Mouse (Mus musculus): ENCODE data around the gene Cygb.
A peak's percentile ranks its signal among the peaks of the same experiment; 100 is the strongest.

DNA sequence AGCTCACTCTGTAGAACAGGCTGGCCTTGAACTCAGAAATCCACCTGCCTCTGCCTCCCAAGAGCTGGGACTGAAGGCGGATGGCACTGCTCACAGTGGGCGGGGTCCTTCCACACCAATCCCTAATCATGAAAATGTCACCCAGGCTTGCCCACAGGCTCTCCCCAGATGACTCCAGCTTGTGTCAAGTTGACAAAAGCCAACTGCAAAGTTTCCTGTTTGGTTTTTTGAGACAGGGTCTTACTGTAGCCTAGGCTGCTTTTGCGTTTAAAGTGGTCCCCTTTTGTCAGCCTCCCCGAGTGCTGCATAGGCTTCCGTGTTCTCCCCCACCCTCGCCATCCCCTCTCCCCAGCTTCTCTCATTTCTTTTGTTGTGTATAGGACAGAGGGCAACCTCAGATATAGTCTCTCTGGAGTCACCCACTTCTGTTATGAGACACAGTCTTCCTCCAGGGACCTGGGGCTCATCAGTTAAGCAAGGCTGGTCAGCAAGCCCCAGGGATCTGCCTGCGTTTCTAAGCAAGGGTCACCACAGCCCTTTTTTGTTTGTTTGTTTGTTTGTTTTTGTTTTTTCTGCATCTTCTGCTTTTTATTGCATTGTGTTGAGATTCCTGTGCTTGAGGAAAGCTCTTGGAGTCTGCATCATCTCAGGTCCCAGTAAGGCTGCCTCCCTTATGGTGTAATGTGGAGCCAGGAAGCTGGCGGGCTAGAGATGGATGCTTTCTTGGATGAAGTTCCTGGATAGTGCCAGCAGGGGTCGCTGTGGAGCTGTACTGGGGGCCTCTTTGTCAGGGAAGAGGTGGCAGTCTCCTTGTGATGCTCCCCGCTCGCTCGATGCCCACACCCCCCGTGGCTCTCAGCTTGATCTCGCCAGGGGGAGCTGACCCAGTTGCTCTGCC lies 11.2 kb downstream of the Cygb start:
- TF ChIP-seq EP300 (IDR thresholded peaks at IDR 0.05; ENCODE audit: low read depth) (no peak), CTCF (IDR thresholded peaks at IDR 0.05; ENCODE audit: low read depth) (peak; percentile 95)

Data from heart, postnatal 0 days (tissue).